Mouse (Mus musculus): ENCODE data around the gene Entpd1. TPM values are rescaled to one million over a fixed set of nuclear protein-coding genes. Genes with fewer than 3 reads are reported as not detected.
"Not testable (repeated sequence)": the region's sequence is repeated elsewhere in the genome, so short reads cannot be mapped to it uniquely, and the experiment has no call there.

Gene Entpd1
- polyA plus RNA-seq, 1 experiment from 2014 or later = 6.5 TPM

DNA sequence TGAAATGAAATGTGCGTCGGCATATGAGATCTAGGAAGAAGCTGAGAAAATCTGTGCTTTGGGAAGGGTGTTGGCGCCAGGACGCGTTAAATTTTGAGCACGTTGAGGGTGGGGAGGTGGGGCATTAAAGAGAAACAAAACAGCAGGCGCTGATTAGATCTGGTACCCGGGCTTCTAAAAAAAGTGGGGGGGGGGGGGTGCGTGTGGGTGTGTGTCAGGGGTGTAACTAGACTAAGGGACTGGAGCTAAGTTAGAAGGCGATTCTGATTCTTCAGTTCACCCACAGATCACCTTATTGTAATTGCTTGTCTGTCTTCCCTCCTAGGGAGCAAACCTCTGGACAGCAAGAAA, 22.7 kb upstream of the Entpd1 start:
- Histone ChIP-seq H3K27me3 (no peaks in the 10 kb centered on the region), H3K4me3 (replicated peaks) (peak overlapping the region; percentile 71), H3K9me3 (replicated peaks) (no peaks in the 10 kb centered on the region), H3K4me1 (peaks cover 13% of the 10 kb centered on the region), H3K36me3 (no peaks in the 10 kb centered on the region), H3K4me2 (peak overlapping the region; percentile 84), H3K27ac (peak overlapping the region; percentile 76), H3K9ac (0 out of 2 replicates have a peak overlapping the region, but pooled peaks have one; percentile 36)
- WGBS = under 1% methylated on average over 9 of the region's 10 CpGs
- ATAC-seq (replicated peaks; ENCODE audit: low FRiP score) = no peak

DNA sequence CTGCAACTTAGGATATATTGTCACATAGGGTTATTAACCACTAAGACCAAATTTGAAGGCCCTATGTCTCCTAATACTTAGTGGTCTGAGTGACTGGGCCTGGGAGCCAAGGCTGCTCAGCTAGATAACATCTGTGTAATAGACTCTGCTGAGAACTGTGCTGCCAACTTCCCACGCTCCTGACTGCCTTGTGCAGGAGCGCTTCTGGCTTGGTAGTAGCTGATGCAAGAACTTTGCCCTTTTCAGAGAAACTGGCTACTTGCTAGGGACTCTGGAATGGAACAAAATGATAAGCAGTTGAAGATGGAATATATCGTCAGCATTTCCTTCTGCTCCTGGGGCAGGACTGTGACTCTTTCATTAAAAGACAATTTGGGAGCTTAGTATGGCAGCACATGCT, 16.9 kb upstream of the Entpd1 start:
- no peaks in the 10 kb centered on the region for H3K27me3 ChIP-seq
- H3K4me3 ChIP-seq (replicated peaks) = no peak overlapping the region
- H3K9ac ChIP-seq = no peak overlapping the region
- H3K4me2 ChIP-seq = no peak overlapping the region
- no peaks in the 10 kb centered on the region for H3K9me3 ChIP-seq (replicated peaks)
- WGBS = 93% methylated on average over 3 of the region's 3 CpGs
- no peaks in the 10 kb centered on the region for H3K4me1 ChIP-seq
- no peak for ATAC-seq (replicated peaks; ENCODE audit: low FRiP score)
- H3K36me3 ChIP-seq = peaks cover 14% of the 10 kb centered on the region
- no peak overlapping the region for H3K27ac ChIP-seq

DNA sequence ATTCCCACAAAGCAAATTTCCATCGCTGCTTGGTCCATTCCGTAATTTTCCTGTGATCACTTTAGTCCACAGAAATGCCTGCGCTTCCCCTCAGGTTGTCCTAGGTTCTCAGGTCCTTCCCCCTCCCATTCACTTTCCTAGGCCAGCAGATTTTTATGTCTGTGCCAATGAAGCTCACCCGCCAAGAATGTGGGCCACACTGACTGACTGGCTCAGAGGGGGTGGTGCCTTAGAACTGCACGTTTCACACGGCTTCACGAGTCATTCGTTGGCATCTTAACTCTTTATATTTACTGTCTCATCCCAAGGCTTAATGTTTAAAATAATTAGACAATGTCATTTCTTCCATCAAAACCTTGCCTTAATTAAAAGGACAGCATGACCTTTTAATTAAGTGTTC, 16.3 kb upstream of the Entpd1 start:
- H3K9ac ChIP-seq = no peak overlapping the region
- no peak overlapping the region for H3K27ac ChIP-seq
- H3K9me3 ChIP-seq (replicated peaks) = no peaks in the 10 kb centered on the region
- no peak overlapping the region for H3K4me2 ChIP-seq
- H3K4me3 ChIP-seq (replicated peaks) = no peak overlapping the region
- H3K4me1 ChIP-seq = no peaks in the 10 kb centered on the region
- H3K36me3 ChIP-seq = peaks cover 14% of the 10 kb centered on the region
- H3K27me3 ChIP-seq = no peaks in the 10 kb centered on the region
- WGBS = 83% methylated on average over 8 of the region's 8 CpGs
- no peak for ATAC-seq (replicated peaks; ENCODE audit: low FRiP score)

DNA sequence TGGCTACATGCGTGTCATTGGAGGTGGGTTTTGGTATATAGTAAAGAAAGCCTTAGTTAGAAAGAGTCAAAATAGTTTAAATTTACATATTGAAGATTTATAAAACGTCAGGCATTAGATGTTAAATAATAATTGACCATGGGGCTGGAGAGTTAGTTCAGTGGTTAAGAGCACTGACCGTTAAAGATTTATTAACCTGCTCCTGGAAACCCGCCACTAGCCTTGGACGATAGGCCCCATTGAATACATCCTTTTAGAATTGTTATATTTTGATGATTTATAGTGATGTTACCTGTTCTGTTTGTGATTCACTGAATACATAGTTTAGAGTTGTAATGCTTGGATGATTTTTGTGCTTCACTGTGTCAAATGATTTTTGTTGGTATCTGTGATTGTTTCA, 11.3 kb upstream of the Entpd1 start:
- H3K4me1 ChIP-seq; H3K27me3 ChIP-seq; H3K27ac ChIP-seq; H3K4me2 ChIP-seq; ATAC-seq (replicated peaks; ENCODE audit: low FRiP score); H3K9me3 ChIP-seq (replicated peaks); H3K4me3 ChIP-seq (replicated peaks); H3K9ac ChIP-seq: not testable (repeated sequence)
- H3K36me3 ChIP-seq = peaks cover 35% of the 10 kb centered on the region
- 85% methylated on average over 5 of the region's 5 CpGs for WGBS

DNA sequence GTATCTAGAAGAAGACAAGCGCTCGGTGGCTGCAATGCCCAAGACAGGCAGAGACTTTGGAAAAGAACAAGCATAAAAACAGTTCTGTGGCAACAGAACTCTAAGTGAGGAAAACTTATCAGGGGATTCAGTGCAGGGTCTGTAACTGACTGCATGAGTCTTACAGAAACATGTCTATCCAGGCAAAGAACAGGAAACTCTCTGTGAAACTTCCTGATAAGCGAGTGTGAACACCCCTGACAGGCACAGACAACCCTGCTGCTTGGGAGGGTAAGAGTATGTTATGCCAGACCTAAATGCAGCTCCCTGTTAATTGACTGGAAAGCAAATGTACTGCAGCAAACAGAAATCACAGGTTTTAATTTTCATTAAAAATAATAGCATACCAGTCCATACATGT, 10.3 kb upstream of the Entpd1 start:
- no peaks in the 10 kb centered on the region for H3K27me3 ChIP-seq
- no peak overlapping the region for H3K4me2 ChIP-seq
- H3K9ac ChIP-seq = no peak overlapping the region
- no peak overlapping the region for H3K27ac ChIP-seq
- no peak overlapping the region for H3K4me3 ChIP-seq (replicated peaks)
- no peaks in the 10 kb centered on the region for H3K9me3 ChIP-seq (replicated peaks)
- ATAC-seq (replicated peaks; ENCODE audit: low FRiP score) = no peak
- WGBS = 93% methylated on average over 3 of the region's 3 CpGs
- no peaks in the 10 kb centered on the region for H3K4me1 ChIP-seq
- peaks cover 37% of the 10 kb centered on the region for H3K36me3 ChIP-seq

DNA sequence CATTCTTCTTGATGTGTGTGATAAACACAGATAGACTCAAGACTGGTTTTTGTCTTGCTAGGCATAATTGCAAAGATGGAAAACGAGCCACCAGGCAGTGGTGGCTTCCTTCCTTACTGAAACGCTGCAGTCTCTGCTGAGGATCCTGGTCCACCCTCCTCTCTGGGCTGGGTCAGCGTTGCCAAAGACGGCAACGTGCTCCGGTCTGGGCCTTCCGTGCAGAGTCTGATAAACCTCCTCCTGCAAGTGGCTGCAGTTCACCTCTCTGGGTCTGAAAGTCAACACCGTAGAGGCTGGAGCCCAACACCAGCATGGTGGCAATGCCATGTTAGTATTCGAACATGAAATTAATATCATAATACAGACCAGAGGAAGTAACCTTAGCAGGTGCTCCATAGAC, 7.0 kb upstream of the Entpd1 start:
- H3K4me3 ChIP-seq (replicated peaks) = no peak overlapping the region
- no peak overlapping the region for H3K9ac ChIP-seq
- no peaks in the 10 kb centered on the region for H3K4me1 ChIP-seq
- H3K27ac ChIP-seq = no peak overlapping the region
- H3K27me3 ChIP-seq = no peaks in the 10 kb centered on the region
- no peak for ATAC-seq (replicated peaks; ENCODE audit: low FRiP score)
- no peak overlapping the region for H3K4me2 ChIP-seq
- no peaks in the 10 kb centered on the region for H3K9me3 ChIP-seq (replicated peaks)
- 94% methylated on average over 9 of the region's 9 CpGs for WGBS
- H3K36me3 ChIP-seq = peaks cover 58% of the 10 kb centered on the region

- H3K27me3 ChIP-seq = no peaks in the 10 kb centered on the region
- H3K36me3 ChIP-seq = peaks cover 58% of the 10 kb centered on the region
- H3K4me1 ChIP-seq = peaks cover 9% of the 10 kb centered on the region
- WGBS = 91% methylated on average over 6 of the region's 6 CpGs
- H3K9ac ChIP-seq = no peak overlapping the region
- H3K27ac ChIP-seq = no peak overlapping the region
- H3K4me2 ChIP-seq = no peak overlapping the region
- ATAC-seq (replicated peaks; ENCODE audit: low FRiP score) = no peak
- no peak overlapping the region for H3K4me3 ChIP-seq (replicated peaks)
- H3K9me3 ChIP-seq (replicated peaks) = no peaks in the 10 kb centered on the region
Observed at GRCm38 (mm10) chr19:40607676-40608075, 4.5 kb upstream of the Entpd1 start.

DNA sequence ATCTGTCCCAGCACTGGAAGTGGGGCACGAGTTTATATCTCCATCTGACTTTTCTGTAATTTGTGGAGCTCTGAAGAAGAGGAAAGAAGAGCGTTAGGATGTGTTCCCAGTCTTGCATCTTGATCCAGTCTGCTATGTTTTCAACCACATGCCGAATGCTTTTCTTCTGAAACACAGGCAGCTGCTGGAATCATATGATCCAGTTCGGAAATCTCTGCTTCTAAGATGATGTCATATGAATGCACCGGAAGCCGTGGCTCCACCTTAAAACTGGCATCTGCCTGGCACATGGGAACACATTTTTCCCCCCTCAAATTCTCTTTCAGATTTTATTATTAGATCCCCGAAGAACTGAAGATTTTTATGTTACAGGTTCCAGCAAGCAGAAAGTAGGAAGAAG, 2.6 kb downstream of the Entpd1 start:
- Histone ChIP-seq H3K4me2 (no peak overlapping the region), H3K9me3 (replicated peaks) (no peaks in the 10 kb centered on the region), H3K27me3 (0 out of 2 replicates have a peak, but pooled peaks cover 3% of the 10 kb centered on the region), H3K36me3 (peaks cover under 1% of the 10 kb centered on the region; the same call in 1 of the 2 replicates), H3K4me1 (peaks cover 9% of the 10 kb centered on the region), H3K4me3 (replicated peaks) (no peak overlapping the region), H3K9ac (no peak overlapping the region), H3K27ac (no peak overlapping the region)
- 76% methylated on average over 7 of the region's 7 CpGs for WGBS
- no peak for ATAC-seq (replicated peaks; ENCODE audit: low FRiP score)

DNA sequence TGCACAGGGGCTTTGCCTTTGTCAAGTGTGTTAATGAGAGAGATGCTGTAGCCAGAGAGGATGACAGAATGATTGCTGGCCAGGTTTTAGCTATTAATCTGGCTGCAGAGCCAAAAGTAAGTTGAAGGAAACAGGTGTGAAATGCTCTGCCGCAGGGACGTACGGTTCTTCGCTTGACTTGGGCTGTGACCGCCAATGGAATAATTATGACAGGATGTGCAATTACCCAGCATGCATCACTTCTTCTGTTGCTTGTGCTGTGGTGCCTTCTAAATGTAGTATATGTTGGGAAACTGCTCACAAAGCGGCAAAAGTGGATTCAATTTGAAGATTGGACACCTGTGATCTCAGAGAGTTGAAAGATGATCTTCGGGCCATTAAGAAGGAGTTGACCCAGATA, 3.9 kb downstream of the Entpd1 start:
- Histone ChIP-seq H3K4me1 (peaks cover 9% of the 10 kb centered on the region), H3K27ac (no peak overlapping the region), H3K4me2 (no peak overlapping the region), H3K27me3 (0 out of 2 replicates have a peak, but pooled peaks cover 3% of the 10 kb centered on the region), H3K9me3 (replicated peaks) (no peaks in the 10 kb centered on the region), H3K36me3 (no peaks in the 10 kb centered on the region), H3K4me3 (replicated peaks) (no peak overlapping the region), H3K9ac (no peak overlapping the region)
- WGBS = 60% methylated on average over 7 of the region's 7 CpGs
- ATAC-seq (replicated peaks; ENCODE audit: low FRiP score) = no peak

DNA sequence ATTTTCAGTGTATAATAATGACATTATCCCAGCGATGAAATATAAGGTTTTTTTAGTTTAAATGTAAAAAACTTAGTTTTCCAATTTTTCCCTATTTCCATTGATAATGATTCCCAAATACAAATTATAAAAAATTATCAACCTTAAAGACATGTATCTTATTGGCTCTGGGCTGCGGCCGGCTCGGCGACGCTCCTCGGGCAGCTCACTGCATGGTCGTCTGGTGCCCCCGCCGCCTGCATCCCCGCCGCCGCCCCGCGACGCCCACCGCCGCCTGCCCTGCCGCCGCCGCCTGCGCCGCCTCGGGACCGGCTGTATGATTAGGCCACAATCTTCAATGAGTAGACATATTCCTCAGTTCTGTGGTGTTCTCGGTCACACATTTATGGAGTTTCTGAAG, 9.4 kb downstream of the Entpd1 start:
- not testable (repeated sequence) for H3K4me2 ChIP-seq; H3K4me1 ChIP-seq; H3K27me3 ChIP-seq; H3K36me3 ChIP-seq; H3K27ac ChIP-seq; H3K9ac ChIP-seq; ATAC-seq (replicated peaks; ENCODE audit: low FRiP score); H3K9me3 ChIP-seq (replicated peaks); H3K4me3 ChIP-seq (replicated peaks)
- WGBS = 38% methylated on average over 16 of the region's 26 CpGs

DNA sequence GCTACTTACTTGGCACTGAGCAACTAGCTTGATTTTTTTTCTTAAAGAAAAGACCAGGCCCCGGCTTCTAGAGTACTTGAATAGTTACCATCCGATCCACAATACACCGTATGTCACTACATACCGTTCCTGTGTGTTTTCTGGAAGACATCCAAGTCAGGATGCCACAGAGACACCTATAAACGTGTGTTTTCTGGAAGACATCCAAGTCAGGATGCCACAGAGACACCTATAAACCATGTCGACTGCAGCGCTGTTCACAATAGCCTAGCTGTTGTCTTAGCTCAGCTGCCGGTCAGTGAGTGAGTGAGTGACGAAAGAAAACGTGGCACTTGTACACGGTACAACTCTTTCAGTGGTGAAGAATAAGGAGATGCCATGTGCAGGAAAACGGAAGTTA, 13.8 kb downstream of the Entpd1 start:
- no peak overlapping the region for H3K4me3 ChIP-seq (replicated peaks)
- no peak for ATAC-seq (replicated peaks; ENCODE audit: low FRiP score)
- 45% methylated on average over 12 of the region's 12 CpGs for WGBS
- no peaks in the 10 kb centered on the region for H3K9me3 ChIP-seq (replicated peaks)
- H3K36me3 ChIP-seq = no peaks in the 10 kb centered on the region
- H3K27me3 ChIP-seq = no peaks in the 10 kb centered on the region
- no peaks in the 10 kb centered on the region for H3K4me1 ChIP-seq
- no peak overlapping the region for H3K4me2 ChIP-seq
- no peak overlapping the region for H3K27ac ChIP-seq
- H3K9ac ChIP-seq = no peak overlapping the region

DNA sequence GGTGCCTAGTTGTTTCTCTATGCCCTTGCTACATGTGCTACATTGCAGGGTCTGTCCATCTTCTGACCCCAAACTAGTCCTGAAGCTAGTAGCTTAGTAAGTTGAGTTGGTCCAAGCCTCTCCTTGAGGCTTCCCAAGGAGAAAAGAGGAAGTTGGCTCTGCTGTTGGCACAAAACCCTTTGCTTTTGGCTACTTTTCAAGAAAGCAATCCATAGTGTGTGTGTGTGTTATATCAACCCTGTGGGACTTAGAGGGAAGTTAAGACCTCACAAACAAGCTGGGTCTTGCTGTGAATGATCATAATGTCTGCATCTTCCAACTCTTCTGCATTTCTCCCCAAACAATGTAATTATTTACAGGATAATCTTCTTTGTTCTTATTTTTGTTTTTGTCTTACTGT, 16.8 kb downstream of the Entpd1 start:
- Histone ChIP-seq H3K4me2 (no peak overlapping the region), H3K36me3 (no peaks in the 10 kb centered on the region), H3K27me3 (no peaks in the 10 kb centered on the region), H3K4me3 (replicated peaks) (no peak overlapping the region), H3K9me3 (replicated peaks) (no peaks in the 10 kb centered on the region), H3K9ac (no peak overlapping the region), H3K27ac (no peak overlapping the region), H3K4me1 (no peaks in the 10 kb centered on the region)
- ATAC-seq (replicated peaks; ENCODE audit: low FRiP score) = no peak

DNA sequence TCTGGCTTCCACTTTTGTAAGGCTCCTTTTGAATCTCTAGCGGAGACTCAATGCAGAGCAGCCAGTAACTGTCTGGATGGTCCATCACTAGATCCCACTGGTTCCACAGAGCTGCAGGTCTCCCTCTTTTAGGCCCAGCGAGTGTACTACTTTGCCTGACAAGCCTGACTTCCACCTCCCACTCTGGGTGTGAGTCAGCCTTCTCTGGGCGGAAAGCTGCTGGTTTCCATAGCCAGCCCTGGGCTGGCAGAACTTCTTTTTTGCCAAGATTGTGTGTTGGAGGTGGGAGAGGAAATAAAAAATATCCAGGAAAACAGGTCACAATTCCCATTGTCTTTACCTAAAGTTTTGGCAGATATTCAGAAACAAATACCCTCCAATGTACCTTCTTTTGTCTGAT, 17.9 kb downstream of the Entpd1 start:
- Histone ChIP-seq H3K9ac (no peak overlapping the region), H3K4me3 (replicated peaks) (no peak overlapping the region), H3K36me3 (no peaks in the 10 kb centered on the region), H3K9me3 (replicated peaks) (no peaks in the 10 kb centered on the region), H3K27me3 (no peaks in the 10 kb centered on the region), H3K4me2 (no peak overlapping the region), H3K4me1 (no peaks in the 10 kb centered on the region), H3K27ac (peak overlapping the region; percentile 63; the same call in 1 of the 2 replicates)
- 77% methylated on average over 3 of the region's 3 CpGs for WGBS
- no peak for ATAC-seq (replicated peaks; ENCODE audit: low FRiP score)

Measured in kidney, embryonic 15.5 days (tissue).